Mouse (Mus musculus): Measurements from ENCODE around the gene Hao2.

GRCm38 (mm10) chr3:98880216-98880615 lies 12.8 kb downstream of the Hao2 start:
- no peak for TF ChIP-seq POLR2A (IDR thresholded peaks at IDR 0.05; ENCODE audit: control insufficient read depth, low read depth, low read length)
- no peak for TF ChIP-seq CTCF (IDR thresholded peaks at IDR 0.05; ENCODE audit: control insufficient read depth, insufficient read depth, insufficient replicate concordance, low read depth, low read length)
